ENCODE assay signal across 14 mouse cellular contexts in genomic region chr8:97254169-97254568, GRCm38 (mm10).
"Had no signal": no experiment of that assay in that cellular context is flagged by ENCODE, and none has a peak within 500 bp of the region (broad histone marks: within the 10 kb centered on the region; RNA-seq: fewer than 3 reads in every experiment).

No protein-coding gene starts in this region.

- H3K27ac ChIP-seq: liver, embryonic 13.5 days; neural tube, embryonic 13.5 days had no signal

- H3K4me2 ChIP-seq: liver, embryonic 13.5 days; neural tube, embryonic 13.5 days had no signal

- H3K36me3 ChIP-seq: liver, embryonic 13.5 days; neural tube, embryonic 13.5 days had no signal

- H3K4me3 ChIP-seq: liver, embryonic 13.5 days; neural tube, embryonic 13.5 days had no signal

- ATAC-seq: inflammation-experienced regulatory T-cells, adult 6 months; intestine, embryonic 16.5 days had no signal

- H3K27me3 ChIP-seq: liver, embryonic 13.5 days; neural tube, embryonic 13.5 days had no signal

- DNase-seq: kidney, adult 18-20 months; kidney, adult 9 months; kidney, postnatal 14 days; kidney, postnatal 4 days; liver, embryonic 13.5 days; lung, adult 2 months; lung, postnatal 14 days; lung, postnatal 4 days; right cerebral cortex, postnatal 25 days; thymus, adult 18-20 months; thymus, postnatal 36 days had no signal

- H3K4me1 ChIP-seq: liver, embryonic 13.5 days had no signal

- H3K9ac ChIP-seq: liver, embryonic 13.5 days; neural tube, embryonic 13.5 days had no signal
